Mouse (Mus musculus) adrenal gland, adult 18-20 months (tissue): Measurements from ENCODE around the gene Arhgap27. TPM values are rescaled to one million over a fixed set of nuclear protein-coding genes. Genes with fewer than 3 reads are reported as not detected.
"Not testable (repeated sequence)": the region's sequence is repeated elsewhere in the genome, so short reads cannot be mapped to it uniquely, and the experiment has no call there.

ENCODE experiments used
- DNase-seq, 2 experiments: peaks; one replicate each; pipeline ENCODE4 v3.0.0; 2021 to 2022; ENCODE audit warnings: low spot score in 2 of 2
- total RNA-seq, 2 experiments: library from RNA; stranded (reverse); gene quantifications; 1 replicate in 1 of 2; 2 replicates in 1 of 2; pipeline ENCODE4 v1.2.3; 2021

The Arhgap27 gene
- total RNA-seq, 2 experiments from 2014 or later: 12.4 to 13.1 TPM

DNA sequence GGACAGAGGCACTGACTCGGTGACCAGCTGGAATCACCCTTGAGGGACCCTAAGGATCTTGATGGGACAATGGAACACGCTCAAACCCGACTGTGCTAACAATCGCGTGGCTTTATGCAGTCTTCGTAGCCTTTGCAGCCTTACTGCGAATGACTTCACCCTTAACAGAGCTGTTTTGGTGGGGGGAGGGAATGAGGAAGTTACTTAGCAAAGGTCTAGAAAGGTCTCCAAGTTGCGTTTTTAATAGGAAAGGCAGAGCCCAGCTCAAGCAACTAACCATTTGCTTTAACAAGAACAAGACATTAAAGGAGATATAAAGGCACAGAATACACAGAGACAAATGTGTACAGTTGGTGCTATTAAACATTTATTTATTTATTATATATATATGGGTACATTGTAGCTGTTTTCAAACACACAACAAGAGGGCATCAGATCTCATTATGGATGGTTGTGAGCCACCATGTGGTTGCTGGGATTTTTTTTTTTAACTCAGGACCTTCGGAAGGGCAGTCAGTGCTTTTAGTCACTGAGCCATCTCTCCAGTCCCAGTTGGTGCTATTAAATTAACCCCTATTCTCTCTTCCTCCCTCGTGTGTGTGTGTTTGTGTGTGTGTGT is 53.4 kb downstream of the Arhgap27 start:
- DNase-seq: no peak

DNA sequence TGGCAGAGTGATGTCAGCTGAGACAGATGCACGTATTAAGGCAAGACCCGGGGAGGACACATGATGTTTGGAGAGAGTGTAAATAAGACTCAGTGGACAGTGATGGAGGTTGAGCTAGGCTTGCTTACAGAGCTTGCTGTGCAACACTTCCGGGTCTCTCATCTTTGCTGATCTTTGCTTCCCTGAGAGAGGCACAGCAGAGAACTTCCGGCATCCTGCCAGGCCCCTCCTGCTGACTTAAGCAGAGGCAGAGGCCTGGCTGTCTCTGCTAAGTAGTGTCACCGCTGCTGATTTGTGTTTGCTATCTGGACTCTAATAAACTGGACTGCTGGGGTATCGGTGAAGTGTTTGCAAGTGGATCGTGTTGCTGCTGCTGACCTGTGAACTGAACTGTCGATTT is 55.6 kb downstream of the Arhgap27 start:
- peak in 1 of 2 experiments; percentile 40 for DNase-seq

- no peak for DNase-seq
Measured at GRCm38 (mm10) chr11:103304525-103304924, 59.0 kb downstream of the Arhgap27 start.

DNA sequence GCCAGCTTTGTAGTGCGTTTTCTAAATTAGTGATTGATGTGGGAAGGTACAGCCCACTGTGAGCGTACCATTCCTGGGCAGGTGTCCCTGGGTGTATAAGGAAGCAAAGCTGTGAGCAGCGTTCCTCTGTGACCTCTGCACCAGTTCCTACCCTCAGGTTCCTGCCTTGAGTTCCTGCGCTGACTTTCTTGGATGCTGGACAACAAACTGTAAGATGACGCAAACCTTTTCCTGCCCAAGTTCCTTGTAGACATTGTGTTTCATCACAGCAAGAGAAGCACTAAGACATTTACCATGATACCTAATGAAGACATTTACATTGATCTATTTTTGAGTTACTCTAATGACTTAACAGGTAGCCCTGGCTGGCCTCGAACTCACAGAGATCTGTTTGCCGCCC is 68.7 kb downstream of the Arhgap27 start:
- no peak for DNase-seq

DNA sequence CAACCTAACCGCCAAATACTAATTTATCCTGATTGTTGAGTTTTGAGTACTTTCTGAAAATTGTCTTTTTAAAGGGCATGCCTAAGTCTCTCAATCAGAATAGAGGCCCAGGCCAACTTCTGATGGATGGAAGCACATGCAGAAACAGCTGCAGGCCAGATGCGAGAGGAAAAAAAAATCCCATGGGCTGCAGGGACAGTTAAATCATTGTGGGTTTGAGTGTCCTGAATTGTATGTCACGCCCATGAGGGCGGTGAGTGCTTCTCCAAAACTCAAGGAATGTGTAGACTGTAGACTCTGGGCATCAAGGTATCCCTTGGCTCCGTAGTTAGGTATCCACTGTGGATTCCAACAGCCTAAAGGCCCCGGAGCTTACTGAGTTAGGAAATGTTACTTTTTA is 69.4 kb downstream of the Arhgap27 start:
- no peak for DNase-seq

- DNase-seq: no peak
Measured at GRCm38 (mm10) chr11:103292890-103293287, 70.6 kb downstream of the Arhgap27 start.

- no peak for DNase-seq
Measured at GRCm38 (mm10) chr11:103292152-103292889, 71.2 kb downstream of the Arhgap27 start.

- not testable (repeated sequence) for DNase-seq
Measured at GRCm38 (mm10) chr11:103290841-103291240, 72.7 kb downstream of the Arhgap27 start.

DNA sequence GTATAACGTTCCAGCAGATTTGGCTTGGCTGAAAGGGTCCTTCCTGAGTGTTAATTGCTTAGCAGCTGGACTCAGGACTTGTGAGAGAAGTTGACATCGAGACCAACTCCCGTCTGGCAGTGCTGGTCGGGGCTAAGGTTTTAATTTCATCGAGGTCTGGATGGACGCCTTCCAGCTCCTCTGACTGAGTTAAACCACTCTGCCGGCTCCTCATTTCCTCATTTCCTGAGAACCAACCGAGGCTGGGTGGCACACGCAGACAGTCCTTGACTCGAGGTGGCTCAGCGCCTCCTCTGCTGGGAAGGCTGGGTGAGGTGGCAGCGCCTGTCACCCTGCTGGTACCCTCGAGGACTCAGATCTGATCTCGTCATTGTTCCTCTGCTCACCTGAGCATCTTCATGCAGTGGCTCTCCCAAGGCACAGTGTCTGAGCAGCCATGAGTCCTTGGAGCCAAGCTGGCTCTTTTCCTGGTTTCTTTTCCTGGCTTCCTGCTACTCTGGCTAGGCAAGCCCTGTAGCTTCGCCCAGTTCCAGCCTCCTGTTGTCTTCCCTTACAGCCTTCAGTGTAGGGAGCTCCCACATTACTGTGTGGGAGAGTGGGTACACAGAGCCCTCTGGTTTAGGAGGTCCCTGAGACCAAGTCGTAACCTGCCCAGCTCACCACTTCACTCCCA is 75.1 kb downstream of the Arhgap27 start:
- no peak for DNase-seq

DNA sequence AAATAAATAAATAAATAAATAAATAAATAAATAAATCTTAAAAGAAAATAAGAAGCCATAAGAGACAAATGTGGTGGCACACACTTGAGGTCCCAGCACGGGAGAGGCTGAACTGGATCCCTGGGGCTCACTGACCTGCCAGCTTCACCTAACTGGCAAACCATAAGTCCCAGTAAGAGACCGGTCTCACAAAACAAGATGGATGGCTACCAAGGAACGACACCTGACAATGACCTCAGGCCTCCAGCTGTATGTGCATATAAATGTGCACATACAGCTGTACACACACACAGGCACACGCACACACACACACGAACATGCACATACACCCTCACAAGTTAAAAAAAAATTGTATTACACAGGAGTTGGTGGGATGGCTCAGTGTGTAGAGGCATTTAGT is 76.6 kb downstream of the Arhgap27 start:
- no peak for DNase-seq

- no peak for DNase-seq
Measured at GRCm38 (mm10) chr11:103285951-103286350, 77.5 kb downstream of the Arhgap27 start.

DNA sequence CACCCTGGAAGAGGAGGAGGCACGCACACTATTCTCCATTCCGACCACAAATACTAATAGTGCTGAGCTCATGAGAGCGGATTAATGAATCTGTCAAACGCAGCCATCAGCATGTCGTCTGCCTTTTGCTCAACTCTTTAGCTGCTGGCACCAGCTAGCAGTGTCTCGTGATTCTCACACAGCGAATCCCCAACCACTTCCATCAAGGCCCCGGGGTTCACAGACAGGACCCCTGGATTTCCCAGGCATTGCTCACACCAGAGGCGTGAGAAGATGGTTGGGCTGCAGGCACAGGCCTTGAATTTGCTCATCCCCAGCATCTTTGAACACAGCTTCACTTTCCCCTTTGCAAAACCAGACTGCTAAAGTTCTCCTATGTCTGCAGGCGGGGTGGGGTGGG is 78.2 kb downstream of the Arhgap27 start:
- no peak for DNase-seq

GRCm38 (mm10) chr11:103281784-103282183 is 81.7 kb downstream of the Arhgap27 start:
- no peak for DNase-seq

Other genes with a start within 250 kb of the Arhgap27 start
- 10 to 100 TPM; 71.1 to 83.3 TPM for gene Hexim1, start 247.5 kb downstream of the Arhgap27 start, total RNA-seq
- 1 to 10 TPM; 2.8 to 5.6 TPM for gene Hexim2, start 231.3 kb downstream of the Arhgap27 start, total RNA-seq
- gene Fmnl1, start 192.6 kb downstream of the Arhgap27 start, total RNA-seq: 10 to 100 TPM; 19.8 to 20.9 TPM
- gene 1700023F06Rik, start 155.1 kb downstream of the Arhgap27 start, total RNA-seq: under 1 TPM; 0.27 to 0.61 TPM
- not detected for gene Spata32, start 145.3 kb downstream of the Arhgap27 start, total RNA-seq
- 10 to 100 TPM in 1 of 2 experiments, 1 to 10 TPM in 1; 9.2 to 10.5 TPM for gene Map3k14, start 96.2 kb downstream of the Arhgap27 start, total RNA-seq
- gene Plekhm1, start 49.0 kb upstream of the Arhgap27 start, total RNA-seq: 10 to 100 TPM; 21.3 to 22.2 TPM
- not detected for gene Lrrc37a, start 140.9 kb upstream of the Arhgap27 start, total RNA-seq